Mouse (Mus musculus): Measurements from ENCODE around the gene Cdc25b. TPM values are rescaled to one million over a fixed set of nuclear protein-coding genes. Genes with fewer than 3 reads are reported as not detected.
A peak's percentile ranks its signal among the peaks of the same experiment; 100 is the strongest.

Gene Cdc25b
- polyA plus RNA-seq, 1 experiment from 2014 or later, result 26.9 TPM

DNA sequence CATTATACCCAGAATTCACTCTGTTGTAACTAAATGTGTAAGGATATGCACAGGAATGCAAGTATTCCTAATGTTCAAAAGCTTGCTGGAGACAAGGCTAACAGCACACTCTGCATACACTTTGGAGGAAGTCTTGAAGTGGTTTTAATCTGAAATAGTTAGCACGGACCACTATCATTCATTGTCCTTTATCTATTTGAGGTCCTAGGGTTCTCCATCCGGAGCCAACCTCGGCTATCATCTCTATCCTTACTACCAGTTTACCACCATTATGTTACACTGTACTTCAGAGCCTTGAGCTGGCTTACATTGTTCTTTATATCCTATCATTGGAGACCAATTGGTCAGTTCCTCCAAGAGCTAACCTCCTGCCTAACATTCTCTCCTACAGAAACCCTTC is 40.5 kb downstream of the Cdc25b start:
- H3K27ac ChIP-seq, result no peak overlapping the region
- WGBS, result 89% methylated on average over 3 of the region's 3 CpGs
- no peak overlapping the region for H3K9ac ChIP-seq
- H3K27me3 ChIP-seq (ENCODE audit: control insufficient read depth, insufficient read depth, low read length), result no peaks in the 10 kb centered on the region
- DNase-seq (ENCODE audit: low spot score) (no peak), ATAC-seq (ENCODE audit: low FRiP score) (no peak)
- H3K4me3 ChIP-seq (replicated peaks; ENCODE audit: low read length), result no peak overlapping the region
- no peaks in the 10 kb centered on the region for H3K36me3 ChIP-seq (replicated peaks; ENCODE audit: control insufficient read depth, insufficient read depth)
- no peaks in the 10 kb centered on the region for H3K4me1 ChIP-seq (replicated peaks; ENCODE audit: control insufficient read depth, insufficient read depth, low read length)
- no peaks in the 10 kb centered on the region for H3K9me3 ChIP-seq (ENCODE audit: control insufficient read depth, low read length)
- H3K4me2 ChIP-seq (replicated peaks), result no peak overlapping the region

DNA sequence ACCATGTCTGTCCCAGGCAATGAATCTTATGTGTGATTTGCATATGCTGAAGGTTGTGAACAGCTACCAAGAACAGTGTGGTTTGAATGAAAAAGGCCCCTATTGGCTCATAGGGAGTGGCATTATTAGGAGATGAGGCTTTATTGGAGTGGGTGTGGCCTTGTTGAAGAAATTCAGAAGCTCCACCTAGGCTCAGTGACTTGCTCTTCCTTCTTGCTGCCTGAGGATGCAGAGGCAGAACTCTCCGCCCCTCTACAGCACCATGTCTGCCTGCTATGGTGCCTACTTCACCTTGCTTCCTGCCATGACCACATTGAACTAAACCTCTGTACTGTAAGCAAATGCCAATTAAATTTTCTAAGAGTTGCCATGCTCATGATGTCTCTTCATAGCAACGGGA is 45.8 kb downstream of the Cdc25b start:
- Histone ChIP-seq H3K36me3 (replicated peaks; ENCODE audit: control insufficient read depth, insufficient read depth) (no peaks in the 10 kb centered on the region), H3K4me2 (replicated peaks) (no peak overlapping the region), H3K4me1 (replicated peaks; ENCODE audit: control insufficient read depth, insufficient read depth, low read length) (peaks cover 6% of the 10 kb centered on the region; the same call in 1 of the 2 replicates), H3K9ac (no peak overlapping the region), H3K27me3 (ENCODE audit: control insufficient read depth, insufficient read depth, low read length) (no peaks in the 10 kb centered on the region), H3K27ac (no peak overlapping the region), H3K9me3 (ENCODE audit: control insufficient read depth, low read length) (no peaks in the 10 kb centered on the region), H3K4me3 (replicated peaks; ENCODE audit: low read length) (no peak overlapping the region)
- DNase-seq (ENCODE audit: low spot score) (no peak), ATAC-seq (ENCODE audit: low FRiP score) (no peak)
- 93% methylated on average over 2 of the region's 2 CpGs for WGBS

DNA sequence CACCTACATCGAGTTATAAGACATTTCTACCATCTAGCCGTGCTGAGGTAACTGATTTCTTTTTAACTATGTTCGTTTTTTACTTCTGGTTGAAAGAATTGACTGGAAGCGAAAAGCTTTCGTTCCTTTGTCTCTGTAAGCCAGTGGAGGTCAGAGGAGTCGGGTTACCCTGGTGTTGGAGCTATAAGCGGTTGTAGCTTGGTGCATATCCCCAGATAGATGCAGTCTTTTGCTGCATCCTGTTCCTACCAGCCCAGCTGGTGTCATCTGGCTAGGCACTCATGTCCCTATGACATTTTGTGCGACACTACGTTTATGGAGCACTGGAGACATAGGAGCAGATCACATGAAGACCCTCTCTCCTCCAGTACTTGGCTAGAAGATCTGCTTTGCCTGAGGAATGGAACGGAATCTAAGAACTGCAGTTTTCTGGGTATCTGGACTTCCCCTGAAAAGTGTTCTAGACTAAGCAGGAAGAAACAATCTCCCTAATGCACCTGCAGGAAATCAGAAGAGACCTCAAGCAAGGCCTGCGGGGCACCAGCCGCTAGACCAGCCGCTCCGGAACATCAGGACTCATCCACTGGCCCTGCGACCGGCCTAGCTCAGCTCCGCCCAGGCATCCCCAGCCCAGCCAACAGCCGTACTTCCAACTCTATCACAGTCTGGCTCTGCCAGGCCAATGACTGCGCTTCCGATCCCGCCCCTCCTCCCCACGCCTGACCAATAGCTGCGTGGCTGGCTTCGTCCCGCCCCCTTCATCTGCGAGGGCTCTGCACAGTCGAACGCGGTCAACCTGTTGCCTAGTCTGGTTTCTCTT is 46.8 kb downstream of the Cdc25b start, which contains the start of gene Mavs:
Gene Mavs (plus strand): TSS at position 757 of the 820 bp plus-strand sequence.
- Histone ChIP-seq H3K27ac (no peak within 1 kb of the TSS), H3K9me3 (ENCODE audit: control insufficient read depth, low read length) (no peaks in the 10 kb centered on the region), H3K36me3 (replicated peaks; ENCODE audit: control insufficient read depth, insufficient read depth) (no peaks in the 10 kb centered on the region), H3K4me3 (replicated peaks; ENCODE audit: low read length) (peak within 1 kb of the TSS; percentile 36), H3K27me3 (ENCODE audit: control insufficient read depth, insufficient read depth, low read length) (no peaks in the 10 kb centered on the region), H3K4me1 (replicated peaks; ENCODE audit: control insufficient read depth, insufficient read depth, low read length) (peaks cover 6% of the 10 kb centered on the region; the same call in 1 of the 2 replicates), H3K4me2 (replicated peaks) (peak within 1 kb of the TSS; percentile 72), H3K9ac (peak within 1 kb of the TSS; percentile 46)
- ATAC-seq (ENCODE audit: low FRiP score) (peak; percentile 100), DNase-seq (ENCODE audit: low spot score) (peak; percentile 91)
- 9% methylated on average over 29 of the region's 29 CpGs for whole genome bisulfite sequencing

DNA sequence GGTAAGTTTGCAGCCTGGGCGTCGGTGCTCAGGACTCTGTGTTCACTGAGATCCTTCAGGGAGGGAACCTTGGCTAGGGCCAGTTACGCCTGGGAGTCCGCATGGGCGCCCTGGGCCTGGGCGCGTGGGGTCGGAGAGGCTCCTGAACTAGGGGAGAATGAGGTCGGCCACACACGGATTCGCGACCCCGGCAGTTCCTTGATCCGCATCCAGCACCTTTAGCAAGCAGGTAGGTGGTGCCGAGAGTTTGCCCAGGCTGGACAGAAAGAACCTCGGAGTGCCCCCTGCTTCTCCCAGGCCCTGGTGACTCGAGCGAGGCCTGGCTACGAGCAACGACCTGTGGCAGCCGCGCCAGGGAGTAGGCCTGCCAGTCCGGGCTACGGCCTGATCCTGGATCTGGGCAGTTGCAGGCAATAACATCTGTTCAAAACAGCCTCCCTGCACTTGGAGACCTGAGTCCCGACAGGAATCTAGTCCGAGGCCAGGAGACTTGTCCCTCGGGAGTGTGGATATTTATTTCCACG is 47.4 kb downstream of the Cdc25b start:
- Histone ChIP-seq H3K4me2 (replicated peaks) (peak overlapping the region; percentile 72), H3K9me3 (ENCODE audit: control insufficient read depth, low read length) (no peaks in the 10 kb centered on the region), H3K27me3 (ENCODE audit: control insufficient read depth, insufficient read depth, low read length) (no peaks in the 10 kb centered on the region), H3K4me1 (replicated peaks; ENCODE audit: control insufficient read depth, insufficient read depth, low read length) (peaks cover 6% of the 10 kb centered on the region; the same call in 1 of the 2 replicates), H3K36me3 (replicated peaks; ENCODE audit: control insufficient read depth, insufficient read depth) (no peaks in the 10 kb centered on the region), H3K27ac (no peak overlapping the region), H3K4me3 (replicated peaks; ENCODE audit: low read length) (peak overlapping the region; percentile 36), H3K9ac (peak overlapping the region; percentile 41; the same call in 1 of the 2 replicates)
- 12% methylated on average over 28 of the region's 28 CpGs for WGBS
- no peak for DNase-seq (ENCODE audit: low spot score)
- peak; percentile 19; the same call in 1 of the 2 replicates for ATAC-seq (ENCODE audit: low FRiP score)

DNA sequence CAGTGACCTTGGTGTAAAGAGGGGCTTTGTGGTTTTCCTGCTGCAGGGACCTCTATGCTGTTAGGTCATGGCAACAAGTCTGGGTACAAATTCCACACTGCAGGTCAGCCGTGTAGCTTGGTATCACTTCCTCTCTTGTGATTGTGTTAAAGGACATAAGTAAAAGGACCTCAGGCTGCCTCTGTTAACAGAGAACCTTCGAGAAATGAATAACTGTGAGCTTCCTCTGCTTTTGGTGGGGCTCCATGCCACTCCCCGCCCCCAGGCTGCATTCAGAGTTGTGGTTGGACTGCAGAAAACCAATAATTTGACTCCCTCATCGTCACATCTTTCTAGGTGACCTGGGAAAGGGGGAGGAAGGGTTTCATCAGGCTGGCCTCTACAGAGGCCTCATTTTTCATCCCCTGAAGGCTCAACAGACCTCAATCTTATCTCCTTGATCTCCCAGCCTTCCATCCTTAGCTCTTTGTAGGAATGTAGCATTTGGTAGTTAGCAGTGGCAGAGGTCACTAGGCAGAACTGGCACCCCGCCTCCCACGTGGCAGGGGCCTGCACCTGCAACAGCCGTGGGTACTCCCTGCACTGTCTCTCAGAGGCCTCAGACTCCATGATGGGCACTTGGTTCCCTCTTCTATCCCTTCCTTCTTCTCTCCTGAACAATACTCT is 48.4 kb downstream of the Cdc25b start:
- Histone ChIP-seq H3K4me2 (replicated peaks) (peak overlapping the region; percentile 72), H3K9ac (no peak overlapping the region), H3K4me3 (replicated peaks; ENCODE audit: low read length) (peak overlapping the region; percentile 36; the same call in 1 of the 2 replicates), H3K36me3 (replicated peaks; ENCODE audit: control insufficient read depth, insufficient read depth) (no peaks in the 10 kb centered on the region), H3K27ac (no peak overlapping the region), H3K27me3 (ENCODE audit: control insufficient read depth, insufficient read depth, low read length) (no peaks in the 10 kb centered on the region), H3K9me3 (ENCODE audit: control insufficient read depth, low read length) (no peaks in the 10 kb centered on the region), H3K4me1 (replicated peaks; ENCODE audit: control insufficient read depth, insufficient read depth, low read length) (peaks cover 6% of the 10 kb centered on the region; the same call in 1 of the 2 replicates)
- ATAC-seq (ENCODE audit: low FRiP score), result no peak
- no peak for DNase-seq (ENCODE audit: low spot score)
- WGBS, result 84% methylated on average over 7 of the region's 7 CpGs

DNA sequence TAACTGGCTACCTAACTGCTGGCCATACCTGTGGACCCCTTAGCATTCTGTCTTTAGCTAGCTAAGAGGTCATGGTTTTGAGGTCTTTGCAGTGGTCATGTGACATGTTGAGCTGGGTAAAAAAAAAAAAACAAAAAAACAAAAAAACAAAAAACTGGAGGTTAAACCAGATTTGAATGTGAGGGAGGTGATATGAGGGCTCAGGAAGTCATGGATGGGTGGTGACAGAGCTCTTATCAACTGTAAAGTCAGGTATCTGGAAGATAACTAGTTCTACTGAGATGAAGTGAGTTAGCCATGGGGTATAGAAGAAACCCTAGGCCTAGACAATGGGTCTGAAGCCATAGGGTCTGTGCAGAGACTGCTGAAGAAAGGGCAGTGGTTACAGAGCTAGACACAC is 55.4 kb downstream of the Cdc25b start:
- peaks cover 14% of the 10 kb centered on the region; the same call in 1 of the 2 replicates for H3K36me3 ChIP-seq (replicated peaks; ENCODE audit: control insufficient read depth, insufficient read depth)
- H3K4me2 ChIP-seq (replicated peaks), result no peak overlapping the region
- ATAC-seq (ENCODE audit: low FRiP score) (no peak), DNase-seq (ENCODE audit: low spot score) (no peak)
- no peaks in the 10 kb centered on the region for H3K4me1 ChIP-seq (replicated peaks; ENCODE audit: control insufficient read depth, insufficient read depth, low read length)
- H3K4me3 ChIP-seq (replicated peaks; ENCODE audit: low read length), result no peak overlapping the region
- H3K9me3 ChIP-seq (ENCODE audit: control insufficient read depth, low read length), result no peaks in the 10 kb centered on the region
- H3K27me3 ChIP-seq (ENCODE audit: control insufficient read depth, insufficient read depth, low read length), result no peaks in the 10 kb centered on the region
- H3K27ac ChIP-seq, result no peak overlapping the region
- no peak overlapping the region for H3K9ac ChIP-seq

DNA sequence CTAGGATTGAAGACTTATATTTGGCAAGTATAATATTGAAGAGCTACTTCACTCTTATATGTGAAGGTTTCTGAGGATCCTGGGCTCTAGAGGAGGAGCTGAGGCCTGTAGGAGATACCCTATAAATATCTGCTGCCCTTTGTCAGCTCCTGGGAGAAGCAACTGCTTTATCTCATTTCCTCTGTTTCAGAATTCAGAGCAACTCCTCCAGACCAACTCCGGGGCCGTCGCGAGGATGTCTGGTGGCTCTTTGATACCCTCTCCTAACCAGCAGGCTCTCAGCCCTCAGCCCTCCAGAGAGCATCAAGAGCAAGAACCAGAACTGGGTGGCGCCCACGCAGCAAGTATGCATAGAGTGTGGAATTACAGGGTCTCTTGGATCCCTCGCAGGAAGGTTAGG is 56.2 kb downstream of the Cdc25b start:
- WGBS, result 91% methylated on average over 7 of the region's 7 CpGs
- no peaks in the 10 kb centered on the region for H3K27me3 ChIP-seq (ENCODE audit: control insufficient read depth, insufficient read depth, low read length)
- no peak for DNase-seq (ENCODE audit: low spot score)
- H3K4me1 ChIP-seq (replicated peaks; ENCODE audit: control insufficient read depth, insufficient read depth, low read length), result no peaks in the 10 kb centered on the region
- H3K9ac ChIP-seq, result no peak overlapping the region
- no peaks in the 10 kb centered on the region for H3K9me3 ChIP-seq (ENCODE audit: control insufficient read depth, low read length)
- ATAC-seq (ENCODE audit: low FRiP score), result no peak
- no peak overlapping the region for H3K4me2 ChIP-seq (replicated peaks)
- H3K4me3 ChIP-seq (replicated peaks; ENCODE audit: low read length), result no peak overlapping the region
- H3K36me3 ChIP-seq (replicated peaks; ENCODE audit: control insufficient read depth, insufficient read depth), result peaks cover 14% of the 10 kb centered on the region; the same call in 1 of the 2 replicates
- H3K27ac ChIP-seq, result no peak overlapping the region
